Mouse (Mus musculus) kidney, postnatal 36 days (tissue): Measurements from ENCODE around the gene Camk2d.

ENCODE experiments used
- DNase-seq, 2 experiments: peaks; one replicate each; pipeline ENCODE4 v3.0.0; 2021 to 2022; ENCODE audit warnings: mixed read lengths in 2 of 2

Gene Camk2d

DNA sequence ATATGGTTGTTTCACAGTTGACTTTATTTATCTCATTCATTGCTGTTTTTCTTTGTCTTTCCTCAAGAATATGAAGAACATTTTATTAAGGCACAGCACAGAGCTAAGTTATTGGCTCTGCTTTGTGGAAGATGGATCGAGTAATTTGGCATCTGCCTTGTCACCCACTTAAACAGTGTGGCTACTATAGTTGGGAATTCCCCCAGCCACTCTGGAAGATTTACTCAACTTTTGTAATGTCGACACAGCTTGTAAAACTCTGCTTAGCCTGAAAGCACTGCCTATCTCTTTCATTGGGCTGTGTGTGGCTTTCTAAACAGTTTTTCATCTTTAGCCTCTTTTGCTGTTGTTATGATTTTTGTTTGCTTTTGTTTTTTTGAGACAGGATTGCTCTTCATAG is 56.3 kb downstream of the Camk2d start:
- DNase-seq: no peak

GRCm38 (mm10) chr3:126653118-126653517 is 57.0 kb downstream of the Camk2d start:
- DNase-seq: no peak

DNA sequence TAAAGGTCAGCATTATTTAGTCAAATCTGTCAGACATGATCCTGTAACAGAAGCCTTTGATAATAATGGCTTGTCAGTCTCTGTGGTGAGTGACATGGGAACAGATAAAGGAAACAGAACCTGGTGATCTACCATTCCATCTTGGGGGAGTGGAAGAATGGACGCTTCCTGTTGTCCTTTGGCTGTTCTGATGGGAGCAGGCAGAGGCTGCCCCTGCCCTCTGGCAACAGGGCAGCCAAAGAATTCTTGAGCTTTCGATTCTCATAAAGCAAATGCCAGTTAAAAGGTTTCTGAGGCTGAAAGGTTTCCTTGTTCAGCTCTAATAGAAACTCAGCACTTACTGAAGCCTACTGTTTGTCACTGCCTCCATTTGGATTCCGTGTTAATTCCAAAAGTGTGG is 60.1 kb downstream of the Camk2d start:
- DNase-seq: no peak

DNA sequence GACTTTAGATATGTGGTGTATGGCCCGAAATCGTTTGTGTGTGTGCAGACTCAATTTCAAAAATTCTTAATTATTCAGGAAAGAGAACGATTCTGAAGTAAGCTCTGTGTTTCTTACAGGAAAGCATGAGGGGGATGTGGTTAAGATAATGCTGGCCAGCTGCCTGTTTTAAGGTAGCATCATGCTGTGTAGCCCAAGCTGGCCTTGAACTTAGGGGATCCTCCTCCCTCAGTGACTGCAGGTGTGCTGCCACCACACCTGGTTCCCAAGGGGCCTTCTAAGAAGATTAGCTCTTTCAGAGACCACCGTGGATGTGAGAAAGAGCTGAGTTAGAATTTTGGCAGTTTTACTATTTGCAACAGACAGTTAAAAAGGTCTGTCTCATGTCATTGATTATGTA is 61.8 kb downstream of the Camk2d start:
- no peak for DNase-seq

DNA sequence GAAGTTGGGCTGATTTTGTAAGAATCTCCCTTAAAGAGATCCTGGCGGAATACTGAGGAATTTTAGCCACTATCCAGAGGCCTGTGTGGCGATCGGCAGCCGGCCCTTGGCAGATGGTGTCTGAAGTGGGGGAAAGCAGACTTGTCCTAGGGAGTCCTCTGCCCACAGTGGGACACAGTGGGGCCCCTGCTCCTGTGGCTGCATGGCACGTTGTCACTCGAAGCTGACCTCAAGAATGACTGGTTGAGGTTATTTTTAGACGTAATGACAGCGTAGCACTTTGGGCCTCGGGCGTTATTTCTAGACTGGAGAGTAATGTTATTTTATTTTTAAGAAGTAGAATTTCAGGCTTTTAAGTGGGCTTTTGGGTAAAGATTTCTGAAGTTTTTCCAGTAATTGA is 62.7 kb downstream of the Camk2d start:
- DNase-seq: no peak

DNA sequence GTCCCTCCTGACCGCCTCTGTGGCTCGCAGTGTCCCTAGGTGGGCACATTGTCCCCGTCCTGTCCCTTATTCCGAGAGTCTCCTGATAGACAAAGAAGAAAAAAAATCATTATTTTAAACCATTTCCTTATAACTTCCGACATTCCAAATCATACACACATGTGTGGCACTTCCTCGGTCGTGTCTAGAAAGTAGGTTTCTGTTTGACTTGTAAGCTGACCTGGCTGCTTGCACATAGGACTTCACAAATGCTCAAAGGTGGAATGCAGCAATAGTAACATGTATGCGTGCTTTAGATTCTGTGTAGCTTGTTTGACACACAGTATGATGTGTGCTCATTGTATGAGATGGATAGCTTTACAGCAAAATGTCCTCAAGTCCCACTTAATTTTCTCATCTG is 63.1 kb downstream of the Camk2d start:
- DNase-seq: no peak

- DNase-seq: peak in 1 of 2 experiments; percentile 54
These were observed 63.9 kb downstream of the Camk2d start for GRCm38 (mm10) chr3:126659832-126660564.

GRCm38 (mm10) chr3:126660575-126660974 is 64.5 kb downstream of the Camk2d start:
- DNase-seq: no peak

GRCm38 (mm10) chr3:126660986-126661385 is 64.9 kb downstream of the Camk2d start:
- no peak for DNase-seq

GRCm38 (mm10) chr3:126661920-126662319 is 65.8 kb downstream of the Camk2d start:
- DNase-seq: no peak

GRCm38 (mm10) chr3:126663436-126663835 is 67.3 kb downstream of the Camk2d start:
- no peak for DNase-seq

GRCm38 (mm10) chr3:126665866-126666265 is 69.8 kb downstream of the Camk2d start:
- DNase-seq: no peak

DNA sequence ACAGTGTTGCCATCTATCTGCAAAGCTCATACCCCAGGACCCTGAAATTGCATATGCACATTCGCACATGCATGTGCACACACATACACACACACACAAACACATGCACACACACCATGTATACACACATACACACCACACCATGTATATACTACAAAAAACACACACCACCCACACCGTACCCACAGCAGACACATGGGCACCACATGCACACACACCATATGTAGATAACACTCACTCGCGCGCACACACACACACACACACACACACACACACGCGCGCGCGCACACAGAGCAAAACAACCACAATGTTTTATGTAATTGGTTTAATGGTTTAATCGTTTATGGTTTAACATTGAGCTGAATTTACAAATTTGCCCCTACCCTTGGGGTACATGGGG is 70.9 kb downstream of the Camk2d start:
- DNase-seq: no peak

DNA sequence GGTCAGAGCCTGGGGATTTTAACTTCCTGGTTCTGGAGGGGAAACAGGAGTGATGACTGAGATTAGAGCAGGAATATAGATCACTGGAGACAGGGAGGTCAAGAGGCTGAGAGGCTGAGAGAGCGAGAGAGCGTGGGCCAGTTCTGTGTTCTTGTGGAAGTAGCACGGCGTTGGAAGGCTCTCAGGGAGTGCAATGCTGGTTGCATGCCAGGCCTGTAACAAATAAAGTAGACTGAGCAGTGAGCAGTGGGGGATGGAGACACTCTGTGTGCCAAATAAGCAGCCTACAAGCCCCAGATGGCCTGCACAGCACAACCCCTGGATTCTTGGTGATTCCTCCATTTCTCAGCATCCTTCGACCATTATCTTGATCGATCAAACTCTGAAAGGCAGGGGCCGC is 71.3 kb downstream of the Camk2d start:
- peak; percentile 70 to 71 for DNase-seq

GRCm38 (mm10) chr3:126668123-126668522 is 72.0 kb downstream of the Camk2d start:
- DNase-seq: peak in 1 of 2 experiments; percentile 38

DNA sequence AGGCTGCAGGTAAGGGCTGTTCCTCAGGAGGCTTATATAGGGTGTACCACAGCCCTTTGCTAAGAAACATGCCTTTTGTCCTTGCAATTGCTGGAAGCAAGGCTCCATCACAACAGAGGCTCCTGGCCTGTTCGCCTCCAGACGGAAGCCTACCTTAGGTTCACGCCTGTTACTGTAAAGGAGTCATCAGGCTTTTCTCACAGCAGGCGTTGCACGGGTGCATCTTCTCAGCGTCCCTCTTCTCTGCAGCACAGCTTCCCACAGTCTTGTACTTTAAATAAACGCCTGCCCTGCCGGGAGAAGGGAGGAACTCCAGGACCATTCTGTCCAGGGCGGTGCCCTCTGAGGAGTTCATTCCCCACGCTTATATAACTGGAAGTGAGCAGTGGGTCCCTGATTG is 72.6 kb downstream of the Camk2d start:
- DNase-seq: no peak

- no peak for DNase-seq
These were observed 74.3 kb downstream of the Camk2d start for GRCm38 (mm10) chr3:126670413-126670812.

DNA sequence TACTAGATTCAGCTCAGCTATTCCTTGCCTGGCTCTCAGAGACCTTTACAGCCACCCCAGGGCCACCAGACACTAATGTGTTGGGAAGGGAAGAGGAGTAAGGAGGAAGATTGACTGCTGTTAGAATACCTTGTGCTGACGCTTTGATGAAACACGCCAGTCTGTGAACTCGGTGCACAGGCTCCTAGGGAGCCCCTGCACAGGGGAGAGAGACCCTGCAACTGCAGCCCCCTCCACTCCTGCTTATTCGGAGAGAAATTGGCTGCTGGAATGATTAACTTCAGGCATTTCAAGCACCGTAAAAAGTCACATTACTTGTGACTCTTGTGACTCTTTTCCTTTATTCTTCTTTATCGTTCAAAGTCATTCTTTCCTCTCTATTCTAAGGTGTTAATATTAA is 75.2 kb downstream of the Camk2d start:
- DNase-seq: no peak

DNA sequence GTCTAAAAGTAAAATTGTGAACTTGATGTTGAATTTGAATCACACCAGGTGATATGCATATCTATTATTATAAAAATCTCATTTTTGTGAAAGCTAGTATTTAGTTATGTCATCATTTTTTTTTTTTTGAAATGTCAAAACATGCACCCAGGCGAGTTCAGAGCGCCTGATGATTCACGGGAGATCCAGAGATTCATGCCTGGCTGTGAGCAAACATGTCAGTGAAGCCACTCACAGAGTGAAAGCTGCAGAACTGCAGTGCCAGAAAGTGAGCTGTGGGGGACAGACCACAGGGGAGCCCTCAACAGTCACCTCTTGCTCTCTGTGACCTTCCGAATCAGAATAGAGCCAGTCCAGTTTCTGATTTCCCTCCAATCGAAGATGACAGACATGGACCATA is 84.9 kb downstream of the Camk2d start:
- DNase-seq: no peak

DNA sequence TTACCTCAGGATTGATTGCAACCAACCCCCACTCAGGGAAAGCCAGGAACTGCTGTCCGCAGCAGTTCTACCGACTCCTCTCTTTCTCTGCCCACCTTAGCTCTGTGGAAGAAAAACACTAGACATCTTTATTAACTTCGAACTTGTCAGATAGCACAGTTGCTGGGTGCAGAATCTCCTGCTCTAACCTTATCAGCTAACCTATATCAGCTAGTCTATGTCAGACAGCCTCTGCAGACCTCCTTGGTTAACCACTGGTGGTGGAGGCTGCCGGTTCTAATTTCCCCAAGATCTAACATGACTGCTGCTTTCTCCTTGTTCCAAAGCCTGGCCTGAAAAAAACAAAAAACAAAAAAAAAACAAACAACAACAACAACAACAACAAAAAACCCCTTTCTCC is 85.9 kb downstream of the Camk2d start:
- no peak for DNase-seq

DNA sequence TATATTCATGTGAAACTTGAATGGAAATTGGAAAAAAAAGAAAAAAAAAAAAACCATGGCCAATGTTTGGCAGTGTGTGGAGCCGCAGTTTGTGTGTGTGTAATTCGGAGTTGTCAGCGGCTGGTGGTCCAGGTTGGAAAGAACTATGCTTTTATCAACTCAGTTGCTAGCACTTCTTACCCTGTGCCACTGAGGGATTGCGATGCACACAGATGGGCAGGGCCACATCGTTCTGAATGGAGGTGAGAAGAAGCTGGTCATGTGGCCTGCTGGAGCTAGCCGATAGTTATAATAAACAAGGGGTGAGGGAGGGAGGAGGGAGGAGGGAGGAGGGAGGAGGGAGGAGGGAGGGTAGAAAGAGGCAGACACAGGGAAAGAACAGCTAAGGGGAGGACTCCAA is 89.3 kb downstream of the Camk2d start:
- no peak for DNase-seq

DNA sequence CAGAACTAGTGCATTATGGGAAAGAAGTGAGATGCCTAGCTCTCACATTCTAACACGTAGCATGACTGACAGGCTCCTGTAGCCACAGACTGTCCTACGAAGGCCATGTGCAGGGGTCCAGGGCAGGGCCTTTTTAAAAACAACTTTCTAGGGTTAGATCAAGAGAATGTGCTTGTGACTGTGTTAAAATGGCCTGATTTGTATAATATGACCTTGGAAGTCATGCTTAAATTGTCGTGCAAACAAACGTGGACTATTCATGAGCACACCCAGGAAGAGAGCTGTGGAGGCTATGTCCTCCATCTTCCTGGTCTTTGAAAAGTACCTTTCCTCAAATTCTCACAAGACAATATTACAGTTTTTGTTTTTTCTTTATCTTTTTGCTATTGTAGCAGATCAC is 91.0 kb downstream of the Camk2d start:
- DNase-seq: no peak

- DNase-seq: no peak
These were observed 92.4 kb downstream of the Camk2d start for GRCm38 (mm10) chr3:126688516-126688915.

DNA sequence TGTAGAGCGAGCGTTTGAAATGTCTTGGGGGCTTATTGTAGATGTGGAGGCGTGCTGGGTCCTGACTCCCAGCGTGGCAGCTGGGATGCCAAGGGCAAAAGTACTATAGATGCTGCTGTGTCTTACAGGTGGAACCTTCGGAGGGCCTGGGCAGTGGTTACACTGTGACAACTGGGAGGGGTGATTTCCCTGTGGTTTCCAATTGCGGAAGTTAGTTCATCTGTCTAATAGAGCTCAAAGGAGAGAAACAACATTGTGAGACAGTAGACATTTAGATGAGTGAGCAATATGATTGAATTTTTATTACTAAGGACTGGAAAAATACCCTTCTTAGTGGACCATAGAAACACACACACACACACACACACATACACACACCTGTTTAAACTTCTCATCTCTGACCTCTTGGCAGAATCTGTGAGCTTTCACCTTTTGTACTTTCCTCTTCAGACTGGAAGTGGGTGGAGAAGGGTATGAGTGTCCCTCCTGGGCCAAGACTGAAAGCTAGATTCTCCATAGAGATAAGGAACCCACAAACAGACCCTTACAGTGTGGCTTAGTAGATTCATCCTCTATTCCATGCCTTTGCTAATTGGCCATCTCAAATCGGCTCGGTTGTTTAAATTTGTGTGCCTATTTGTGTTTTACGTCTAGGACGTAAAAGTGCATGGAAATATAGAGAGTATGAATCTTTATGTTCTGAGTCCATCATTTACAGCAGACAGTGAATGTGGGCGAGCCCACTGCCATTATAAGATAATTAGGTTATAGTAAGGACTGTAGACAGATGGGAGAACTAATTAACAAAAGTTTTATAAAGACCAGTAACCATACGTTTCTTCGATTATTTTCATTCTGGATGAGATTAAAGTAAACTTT is 94.8 kb downstream of the Camk2d start:
- DNase-seq: peak; percentile 27 to 36
